Mouse (Mus musculus) thymus, adult 2 months (tissue): ENCODE data around the gene Bcas3. TPM values are rescaled to one million over a fixed set of nuclear protein-coding genes. Genes with fewer than 3 reads are reported as not detected.

Experiments
- DNase-seq: peaks from one replicate; pipeline ENCODE4 v3.0.0; 2021
- H3K27ac ChIP-seq: fragments of 200-500 bp; 2 replicates; pipeline ENCODE4 v1.5.1; 2012; ENCODE audit warnings: low read length, control low read depth; ENCODE audit not compliant: control insufficient read depth, insufficient read depth
- H3K27me3 ChIP-seq: fragments of 200-500 bp; 2 replicates; pipeline ENCODE4 v1.6.1; 2012; ENCODE audit warnings: mild to moderate bottlenecking, low read length, moderate library complexity, mixed read lengths; ENCODE audit not compliant: control insufficient read depth, insufficient read depth
- H3K36me3 ChIP-seq: fragments of 200-500 bp; 2 replicates; pipeline ENCODE4 v1.6.1; 2012; ENCODE audit warnings: mild to moderate bottlenecking, low read length, moderate library complexity; ENCODE audit not compliant: control insufficient read depth, insufficient read depth
- H3K4me1 ChIP-seq: fragments of 200-500 bp; replicated peaks from 2 replicates; pipeline ENCODE4 v1.6.1; 2012; ENCODE audit warnings: low read length; ENCODE audit not compliant: control insufficient read depth, insufficient read depth
- H3K4me3 ChIP-seq: fragments of 200-500 bp; 2 replicates; pipeline ENCODE4 v1.5.1; 2012; ENCODE audit warnings: mild to moderate bottlenecking, low read length, control low read depth, moderate library complexity; ENCODE audit not compliant: control insufficient read depth, insufficient read depth
- CTCF ChIP-seq: fragments of 200-500 bp; IDR thresholded peaks from 2 replicates; pipeline ENCODE4 v1.5.1; 2012; ENCODE audit warnings: mild to moderate bottlenecking, control low read depth, low read length, moderate library complexity, borderline replicate concordance; ENCODE audit not compliant: control insufficient read depth, poor library complexity, insufficient read depth; ENCODE audit errors: extremely low read depth
- POLR2A ChIP-seq: fragments of 200-500 bp; IDR thresholded peaks from 2 replicates; pipeline ENCODE4 v1.6.1; 2012; ENCODE audit warnings: mild to moderate bottlenecking, low read length, control low read depth, moderate library complexity; ENCODE audit not compliant: control insufficient read depth, poor library complexity, insufficient read depth; ENCODE audit errors: extremely low read depth
- WGBS: fragments of 180-500 bp; shearing (Covaris S2); methylation state at CpG from one replicate; pipeline ENCODE4 v1.1.7; 2018; 5-methylcytosine and 5-hydroxymethylcytosine counted together
- polyA plus RNA-seq: library from polyadenylated mRNA; depleted of rRNA; stranded (reverse); fragments of >200 nt; gene quantifications from 2 replicates; pipeline ENCODE4 v1.2.3, GENCODE M21; 2012

Gene Bcas3
- polyA plus RNA-seq, 1 experiment, result 42.5 TPM

DNA sequence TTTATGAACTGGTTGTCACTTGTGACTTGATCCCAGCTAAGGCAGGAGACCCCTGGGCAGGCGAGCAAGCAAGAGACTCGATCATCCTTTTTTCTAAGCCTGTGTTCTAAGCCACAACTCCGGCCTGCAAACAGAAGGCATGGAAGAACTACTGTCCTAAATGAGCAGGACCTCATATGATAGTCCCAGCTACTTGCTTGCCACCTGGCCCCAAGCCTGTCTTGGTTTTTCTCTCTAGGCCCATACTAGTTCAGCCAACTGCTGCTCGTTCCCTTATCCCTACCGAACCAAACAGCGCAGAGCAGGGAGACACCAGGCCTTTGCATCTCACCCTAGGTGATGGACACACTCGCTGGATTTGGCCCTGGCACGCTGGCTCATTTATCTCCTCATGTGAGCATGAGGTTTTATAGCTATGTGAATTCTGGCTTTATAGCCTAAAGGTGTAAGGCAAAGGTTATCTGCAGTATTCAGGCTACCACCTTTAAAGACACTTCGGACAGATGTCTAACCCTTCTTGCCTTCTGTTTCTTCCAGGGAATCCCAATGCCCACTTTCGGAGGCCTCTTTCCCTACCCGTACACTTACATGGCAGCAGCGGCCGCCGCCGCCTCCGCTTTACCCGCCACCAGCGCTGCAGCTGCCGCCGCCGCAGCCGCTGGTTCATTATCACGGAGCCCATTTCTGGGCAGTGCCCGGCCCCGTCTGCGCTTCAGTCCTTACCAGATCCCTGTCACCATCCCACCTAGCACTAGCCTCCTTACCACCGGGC is 487.2 kb downstream of the Bcas3 start:
- Histone ChIP-seq H3K4me1 (peaks cover 7% of the 10 kb centered on the region; the same call in 1 of the 2 replicates), H3K36me3 (no peaks in the 10 kb centered on the region), H3K4me3 (no peak overlapping the region), H3K27me3 (peaks cover 59% of the 10 kb centered on the region), H3K27ac (no peak overlapping the region)
- 12% methylated on average over 27 of the region's 27 CpGs for WGBS
- no peak for TF ChIP-seq POLR2A
- TF ChIP-seq CTCF, result no peak
- DNase-seq, result no peak

DNA sequence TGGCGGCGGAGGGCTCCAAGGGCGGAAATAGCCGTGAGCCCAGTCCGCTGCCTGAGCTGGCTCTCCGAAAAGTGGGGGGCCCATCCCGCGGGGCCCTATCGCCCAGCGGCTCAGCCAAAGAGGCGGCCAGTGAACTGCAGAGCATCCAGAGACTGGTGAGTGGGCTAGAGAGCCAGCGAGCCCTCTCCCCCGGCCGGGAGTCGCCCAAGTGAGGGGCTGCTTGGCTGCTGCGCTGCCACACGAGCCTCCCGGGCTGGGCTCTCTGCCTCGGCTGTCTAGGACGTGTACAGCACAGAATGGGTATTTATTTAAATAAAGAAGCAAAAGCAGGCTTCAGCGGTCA is 487.8 kb downstream of the Bcas3 start:
- 5% methylated on average over 21 of the region's 21 CpGs for WGBS
- H3K27me3 ChIP-seq, result peaks cover 59% of the 10 kb centered on the region
- peaks cover 7% of the 10 kb centered on the region; the same call in 1 of the 2 replicates for H3K4me1 ChIP-seq
- H3K27ac ChIP-seq, result no peak overlapping the region
- no peak for DNase-seq
- no peaks in the 10 kb centered on the region for H3K36me3 ChIP-seq
- H3K4me3 ChIP-seq, result no peak overlapping the region
- no peak for TF ChIP-seq POLR2A
- TF ChIP-seq CTCF, result no peak

GRCm38 (mm10) chr11:85841211-85841681 is 488.3 kb downstream of the Bcas3 start:
- TF ChIP-seq POLR2A (no peak), CTCF (no peak)
- DNase-seq, result no peak
- H3K27me3 ChIP-seq, result peaks cover 54% of the 10 kb centered on the region
- 15% methylated on average over 8 of the region's 8 CpGs for WGBS
- peaks cover 7% of the 10 kb centered on the region; the same call in 1 of the 2 replicates for H3K4me1 ChIP-seq
- H3K27ac ChIP-seq, result no peak overlapping the region
- no peak overlapping the region for H3K4me3 ChIP-seq
- H3K36me3 ChIP-seq, result no peaks in the 10 kb centered on the region

- Histone ChIP-seq H3K27ac (no peak overlapping the region), H3K4me1 (peaks cover 7% of the 10 kb centered on the region; the same call in 1 of the 2 replicates)
Measured at GRCm38 (mm10) chr11:85841980-85842379, 489.0 kb downstream of the Bcas3 start.

DNA sequence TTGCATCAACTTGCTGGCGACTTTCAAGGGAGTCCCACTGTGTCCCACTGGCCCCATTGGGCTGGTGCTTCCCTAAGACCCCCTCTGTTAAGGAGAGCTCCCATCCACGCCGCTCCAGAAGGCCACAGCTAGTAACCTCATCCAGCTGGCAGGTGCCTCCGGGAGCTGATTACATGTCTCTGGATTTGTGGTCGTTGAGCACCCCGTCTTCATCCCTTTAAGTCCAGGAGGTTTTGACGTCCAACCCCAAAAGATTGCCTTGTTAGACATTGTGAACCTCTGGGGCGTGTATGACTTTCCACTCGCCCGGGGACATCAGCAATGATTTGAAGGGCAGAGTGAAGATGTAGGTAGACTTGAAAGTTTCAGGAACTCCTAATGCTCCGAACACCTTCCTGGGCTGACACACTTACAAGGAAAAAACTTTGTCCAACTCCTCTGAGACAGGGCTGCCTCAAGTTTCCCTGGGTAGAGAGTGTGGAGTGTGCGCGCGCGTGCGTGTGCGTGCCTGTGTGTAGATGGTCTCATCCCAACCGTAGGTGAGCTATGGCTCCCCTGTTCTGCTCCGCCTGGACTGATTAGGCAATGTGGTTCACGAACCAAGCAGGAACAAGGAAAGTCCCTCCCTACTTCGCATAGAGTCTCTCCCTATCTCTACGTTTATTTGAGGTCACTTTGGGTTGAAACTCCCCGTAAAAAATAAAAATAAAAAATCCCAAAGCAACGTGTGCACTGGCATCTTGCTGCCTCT is 489.8 kb downstream of the Bcas3 start:
- DNase-seq, result no peak
- Histone ChIP-seq H3K27ac (no peak overlapping the region), H3K36me3 (no peaks in the 10 kb centered on the region), H3K4me1 (peaks cover 7% of the 10 kb centered on the region; the same call in 1 of the 2 replicates), H3K27me3 (peaks cover 41% of the 10 kb centered on the region), H3K4me3 (no peak overlapping the region)
- WGBS, result 18% methylated on average over 24 of the region's 24 CpGs
- TF ChIP-seq CTCF (no peak), POLR2A (no peak)

More at GRCm38 (mm10) chr11:85841980-85842379, 489.0 kb downstream of the Bcas3 start:
- Histone ChIP-seq H3K27me3 (peaks cover 48% of the 10 kb centered on the region), H3K36me3 (no peaks in the 10 kb centered on the region), H3K4me3 (no peak overlapping the region; the same call in 1 of the 2 replicates)
- 1% methylated on average over 32 of the region's 32 CpGs for WGBS
- DNase-seq, result peak; percentile 61
- no peak for TF ChIP-seq POLR2A
- peak; percentile 94; the same call in 1 of the 2 replicates for TF ChIP-seq CTCF

- no peak overlapping the region for H3K27ac ChIP-seq
- H3K4me1 ChIP-seq, result peaks cover 7% of the 10 kb centered on the region; the same call in 1 of the 2 replicates
- H3K36me3 ChIP-seq, result no peaks in the 10 kb centered on the region
- 4% methylated on average over 18 of the region's 18 CpGs for WGBS
- peaks cover 36% of the 10 kb centered on the region for H3K27me3 ChIP-seq
- TF ChIP-seq CTCF (peak; percentile 88), POLR2A (no peak)
- DNase-seq, result peak; percentile 62
- H3K4me3 ChIP-seq, result no peak overlapping the region
Measured at GRCm38 (mm10) chr11:85843347-85843692, 490.4 kb downstream of the Bcas3 start.
